Mouse (Mus musculus): ENCODE measurements at regions not wholly inside any gene's neighbourhood (a gene's known extent, or its start where the extent isn't known, plus 50 kb on each side); places are given as distances from the start of the nearest gene placed in this dataset.

DNA sequence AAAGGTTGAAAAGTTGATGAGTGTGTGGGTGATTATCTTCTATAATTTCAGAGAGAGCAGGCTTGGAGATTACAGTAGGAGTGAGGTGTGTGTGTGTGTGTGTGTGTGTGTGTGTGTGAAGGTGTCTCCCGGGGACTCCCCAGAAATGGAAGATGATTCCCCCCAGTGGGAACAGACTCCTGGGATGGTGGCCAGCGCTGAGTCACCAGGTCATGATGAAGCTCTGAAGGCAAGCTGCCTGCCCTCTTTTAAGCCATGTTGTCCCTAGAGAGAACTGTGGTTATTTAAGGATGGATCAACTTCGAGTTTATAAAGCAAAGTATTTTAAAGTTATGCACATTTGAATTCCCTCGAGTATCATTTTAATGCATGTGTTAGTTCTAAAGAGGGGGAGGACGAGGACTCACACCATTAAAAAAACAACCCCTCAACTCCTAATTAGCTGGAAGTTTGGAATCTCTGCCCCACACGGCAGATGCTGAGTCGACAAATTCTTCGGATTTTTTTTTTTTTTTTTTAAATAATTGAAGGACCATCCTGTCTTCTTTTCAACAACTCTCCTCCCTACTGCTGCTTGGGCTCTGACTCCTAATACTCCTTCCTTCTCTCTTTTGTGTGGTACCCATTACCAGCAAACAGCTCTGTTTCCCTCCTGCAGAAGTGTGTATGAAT, 186.6 kb downstream of the Ly86 start:
- no peak for DNase-seq

GRCm38 (mm10) chr13:37532596-37533170, 187.7 kb downstream of the Ly86 start:
- no peak for DNase-seq

GRCm38 (mm10) chr13:37533851-37534250, 188.8 kb downstream of the Ly86 start:
- DNase-seq, result no peak

DNA sequence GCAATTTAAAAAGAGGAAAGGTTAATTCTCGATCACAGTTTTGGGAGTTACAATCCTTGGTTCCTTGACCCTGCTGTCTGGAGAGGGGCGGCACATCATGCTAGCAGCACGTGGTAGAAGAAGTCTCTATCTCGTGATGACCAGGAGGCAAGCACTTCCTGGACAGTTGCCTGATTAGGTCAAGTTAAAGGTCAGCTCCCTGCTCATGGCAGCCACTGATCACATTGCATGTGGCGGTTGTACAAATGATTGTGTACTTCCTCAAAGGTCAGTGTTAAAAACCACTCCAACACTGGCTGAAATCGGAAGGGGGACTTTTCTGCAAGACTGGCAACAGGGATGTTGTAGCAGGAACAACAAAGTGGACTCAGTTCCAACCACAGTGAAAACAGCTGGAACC, 192.3 kb downstream of the Ly86 start:
- DNase-seq, result no peak

- DNase-seq, result no peak
These were observed 192.8 kb downstream of the Ly86 start for GRCm38 (mm10) chr13:37537793-37538192.

DNA sequence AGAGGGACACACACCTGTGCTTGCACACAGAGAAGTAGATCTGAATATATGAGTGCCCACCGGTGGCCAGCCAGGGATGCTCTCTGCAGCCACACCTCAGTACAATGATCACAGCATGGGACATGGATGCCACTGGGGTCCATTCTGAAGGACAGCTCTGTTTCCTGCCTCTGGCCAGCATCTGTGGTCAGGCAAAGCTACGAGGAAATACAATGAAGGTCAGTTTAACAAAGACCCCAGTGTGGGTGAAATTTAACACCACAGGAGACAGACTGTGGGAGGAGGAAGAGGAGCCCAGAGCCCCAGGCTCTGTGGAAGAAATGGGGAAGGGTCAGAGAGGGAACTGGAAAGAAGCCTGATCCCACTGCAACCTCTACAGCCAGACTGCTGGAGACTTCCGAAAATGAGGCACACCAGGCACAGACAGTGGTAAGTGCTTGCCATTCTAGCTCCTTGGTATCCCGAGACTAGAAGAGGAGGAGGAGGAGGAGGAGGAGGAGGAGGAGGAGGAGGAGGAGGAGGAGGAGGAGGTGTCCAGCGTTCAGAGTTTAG, 196.0 kb downstream of the Ly86 start:
- DNase-seq, result no peak

- DNase-seq, result peak; percentile 11
These were observed 196.7 kb downstream of the Ly86 start for GRCm38 (mm10) chr13:37541674-37542073.

GRCm38 (mm10) chr13:37542744-37543196, 197.8 kb downstream of the Ly86 start:
- DNase-seq, result no peak

- DNase-seq, result no peak
These were observed 198.8 kb downstream of the Ly86 start for GRCm38 (mm10) chr13:37543788-37544187.

- no peak for DNase-seq
These were observed 199.7 kb downstream of the Ly86 start for GRCm38 (mm10) chr13:37544696-37545095.

DNA sequence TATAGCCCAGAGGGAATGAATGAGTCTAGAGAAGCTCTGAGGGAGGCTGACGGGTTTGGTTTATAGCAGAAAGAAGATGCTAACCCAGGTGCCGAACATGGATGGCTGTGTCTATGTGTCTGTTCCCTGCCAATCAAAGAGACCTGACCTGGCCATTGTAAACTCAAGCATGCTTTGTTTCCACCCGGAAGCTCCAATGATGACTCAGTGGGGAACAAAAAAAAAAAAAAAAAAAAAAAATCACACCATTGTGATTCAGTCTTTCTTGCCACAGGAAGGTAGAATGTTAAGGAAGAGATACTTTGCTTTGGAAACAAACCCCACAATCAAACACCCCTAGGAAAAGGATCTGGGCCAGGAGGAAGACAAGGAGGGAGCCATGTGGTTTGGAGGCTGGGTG, 201.5 kb downstream of the Ly86 start:
- DNase-seq, result no peak

- no peak for DNase-seq
These were observed 205.6 kb downstream of the Ly86 start for GRCm38 (mm10) chr13:37550584-37550983.

DNA sequence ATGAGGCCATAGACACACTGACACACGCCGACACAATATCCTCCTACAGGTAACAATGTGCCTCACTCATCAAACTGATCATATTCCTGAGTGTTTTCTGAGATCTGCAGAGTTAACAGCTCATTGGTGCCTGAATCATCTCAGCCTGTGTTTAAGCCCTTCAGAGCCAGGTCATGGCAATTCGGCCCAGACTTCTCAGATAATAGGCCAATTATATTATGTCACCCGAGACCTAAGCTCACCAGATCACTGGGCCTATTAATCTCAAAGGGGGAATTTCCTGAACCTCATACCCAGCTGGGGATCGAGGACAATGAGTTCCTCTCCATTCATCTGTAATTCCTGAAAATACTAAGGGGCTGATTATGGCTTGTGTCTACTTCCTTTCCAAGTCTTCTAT, 208.4 kb downstream of the Ly86 start:
- DNase-seq, result no peak

DNA sequence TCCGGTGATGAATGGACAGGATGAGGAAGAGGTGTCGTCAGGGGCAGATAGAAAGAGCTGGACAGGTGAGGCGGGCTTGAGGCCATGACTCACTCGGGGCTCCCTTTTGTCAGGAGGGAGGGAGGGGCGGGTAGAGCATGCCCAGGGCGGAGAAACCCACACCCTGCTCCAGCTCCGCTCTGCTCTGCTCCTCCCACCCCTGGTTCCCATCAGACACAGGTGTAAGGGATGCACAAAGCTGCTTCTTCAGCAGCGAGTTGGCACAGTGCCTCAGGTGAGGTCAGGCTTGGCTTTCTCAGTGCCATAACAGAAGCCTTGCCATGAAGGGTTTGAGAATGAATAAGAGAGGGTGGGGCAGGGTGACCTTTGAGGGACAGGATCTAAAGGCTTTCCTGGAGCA, 212.2 kb downstream of the Ly86 start:
- DNase-seq, result no peak

- DNase-seq, result no peak
These were observed 212.8 kb downstream of the Ly86 start for GRCm38 (mm10) chr13:37557766-37558165.

DNA sequence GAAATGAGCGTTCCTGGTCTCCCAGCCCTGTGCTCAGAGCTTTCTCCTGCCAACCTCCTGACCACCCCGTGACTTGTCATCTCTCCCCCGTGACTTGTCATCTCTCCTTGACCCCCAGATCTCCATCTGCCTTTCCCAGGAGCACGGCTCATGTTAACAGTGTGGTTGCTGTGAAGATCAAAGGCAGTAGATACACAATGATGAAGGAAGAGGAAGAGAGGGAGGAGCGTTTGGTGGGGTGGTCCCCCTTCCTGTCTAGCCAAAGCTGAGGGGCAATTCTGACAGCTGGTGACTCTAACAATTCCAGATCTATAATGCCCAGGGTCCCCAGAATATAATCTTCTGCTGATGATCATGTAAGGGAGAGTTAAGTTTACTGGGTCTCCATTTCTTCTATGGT, 214.0 kb downstream of the Ly86 start:
- DNase-seq, result no peak

DNA sequence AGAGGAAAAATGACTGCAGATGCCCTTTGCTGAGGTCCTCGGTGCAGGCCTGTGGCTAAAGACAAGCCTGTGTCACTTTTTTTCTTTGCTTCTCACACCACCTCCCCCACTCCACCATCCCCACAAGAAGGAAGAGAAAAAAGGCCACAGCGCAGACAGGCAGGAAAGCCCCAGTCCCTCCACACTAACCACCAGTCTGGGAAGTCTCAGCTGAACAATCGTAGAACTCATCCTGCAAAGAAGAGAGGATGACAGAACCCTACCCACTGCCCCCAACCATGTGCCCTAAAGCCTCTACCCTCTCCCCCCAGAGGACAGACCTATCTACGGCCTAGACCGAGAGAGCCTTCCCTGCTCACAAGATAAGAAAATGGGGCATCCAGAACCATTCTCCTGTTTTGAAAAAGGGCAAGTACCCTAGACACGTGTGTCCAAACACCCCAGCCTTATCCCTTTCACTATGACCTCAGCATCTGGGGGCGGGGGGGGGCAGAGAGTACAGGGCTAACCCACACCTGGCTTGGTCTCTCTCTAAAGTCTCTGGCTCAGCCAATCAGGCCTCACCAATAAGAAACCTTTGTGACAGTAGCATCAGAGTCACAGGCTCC, 214.8 kb downstream of the Ly86 start:
- DNase-seq, result no peak

GRCm38 (mm10) chr13:37560387-37560786, 215.4 kb downstream of the Ly86 start:
- DNase-seq, result no peak

DNA sequence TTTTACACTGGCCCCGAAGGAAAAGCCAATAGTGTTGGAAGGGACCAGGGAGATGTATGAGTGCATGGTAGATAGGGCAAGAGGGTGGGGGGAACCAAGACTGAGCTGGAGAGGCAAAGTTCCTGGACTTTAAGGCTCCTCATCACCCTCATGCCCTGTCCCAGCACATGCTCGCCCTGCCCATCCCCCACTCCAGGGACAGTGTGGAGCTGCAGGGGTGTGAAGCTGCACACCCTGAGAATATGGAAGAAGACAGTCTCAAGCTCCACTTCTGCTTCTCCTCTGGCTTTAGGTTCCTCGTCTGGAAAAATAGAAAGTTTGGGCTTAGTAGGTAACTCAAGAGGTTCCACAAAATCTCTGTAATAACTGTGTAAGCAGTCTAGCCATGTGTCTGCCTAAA, 215.8 kb downstream of the Ly86 start:
- no peak for DNase-seq

DNA sequence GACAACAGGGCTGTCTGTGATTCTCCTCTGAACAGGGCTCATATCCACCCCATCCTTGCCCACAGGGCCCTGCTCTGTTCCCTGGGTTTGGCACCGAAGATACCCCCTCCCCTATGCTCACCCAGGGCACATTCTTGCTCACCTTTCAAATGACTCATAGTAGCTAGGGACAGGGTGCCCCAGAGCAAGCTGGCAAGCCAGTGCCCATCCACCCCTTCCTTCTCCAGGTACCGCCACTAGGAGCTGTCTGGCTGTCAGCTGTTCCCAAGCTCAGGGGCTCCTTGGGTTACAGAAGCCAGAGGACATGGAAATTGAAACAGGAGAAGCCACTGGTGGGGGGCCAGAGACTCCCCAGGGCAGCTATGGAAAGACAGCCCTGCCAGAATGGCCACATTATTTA, 216.4 kb downstream of the Ly86 start:
- no peak for DNase-seq

- no peak for DNase-seq
These were observed 216.1 kb upstream of the Rreb1 start for GRCm38 (mm10) chr13:37562141-37562540.

- no peak for DNase-seq
These were observed 215.5 kb upstream of the Rreb1 start for GRCm38 (mm10) chr13:37562652-37563051.

DNA sequence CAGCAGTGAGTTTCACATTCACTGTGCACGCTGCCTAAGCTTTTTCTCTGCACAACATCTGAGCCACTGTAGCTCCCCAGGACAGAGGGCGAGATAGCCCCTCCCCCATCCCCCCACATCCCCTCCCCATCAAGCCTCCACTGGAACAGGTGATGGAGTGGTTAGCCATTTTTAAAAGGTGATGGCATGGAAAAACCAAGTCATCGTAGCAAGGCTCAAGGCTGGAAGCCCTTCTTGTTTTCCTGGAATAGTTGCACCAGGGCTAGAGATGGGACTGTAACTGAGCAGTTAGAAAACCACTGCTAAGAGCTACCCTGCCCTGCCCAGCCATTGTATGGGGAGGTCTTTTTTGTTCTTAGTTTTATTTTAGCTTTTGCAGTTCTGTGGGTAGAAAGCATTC, 209.1 kb upstream of the Rreb1 start:
- DNase-seq, result no peak

DNA sequence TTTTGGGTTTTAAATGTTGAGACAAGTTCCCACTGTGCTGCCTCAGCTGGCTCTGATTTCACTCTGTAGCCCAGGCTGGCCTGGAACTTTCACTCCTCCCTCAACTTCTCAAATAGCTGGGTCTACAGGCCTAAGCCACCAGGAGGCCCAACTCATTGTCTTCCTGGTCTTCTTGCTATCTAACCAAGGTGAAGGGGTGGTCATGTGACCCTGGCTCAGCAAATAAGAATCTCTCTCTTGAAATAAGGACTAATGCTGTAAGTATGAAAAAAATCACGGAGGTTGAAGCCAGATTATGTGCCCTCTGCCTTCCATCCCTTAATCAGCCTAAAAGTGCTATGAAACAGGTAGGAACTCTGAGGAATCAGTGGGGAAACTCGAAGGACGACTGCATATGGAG, 208.7 kb upstream of the Rreb1 start:
- no peak for DNase-seq
